Mouse (Mus musculus): ENCODE data around the gene Fbxl8. TPM values are rescaled to one million over a fixed set of nuclear protein-coding genes. Genes with fewer than 3 reads are reported as not detected.

The Fbxl8 gene
- total and polyA plus RNA-seq, 3 experiments = 1.8 to 3.6 (median 2.5) TPM

GRCm38 (mm10) chr8:105268342-105269074 lies 4.1 kb downstream of the Fbxl8 start:
- H3K9ac ChIP-seq (ENCODE audit: low read depth, low read length) = peak overlapping the region; percentile 86
- DNase-seq = peak; percentile 27 to 41
- no peaks in the 10 kb centered on the region for H3K79me2 ChIP-seq (replicated peaks; ENCODE audit: control insufficient read depth, insufficient read depth, low read length)
- WGBS = 26% methylated on average over 65 of the region's 65 CpGs
- H3K27ac ChIP-seq = peak overlapping the region; percentile 75
- intact Hi-C loops (cut with DNase I) = loop anchor here (10.0 kb wide), 1 partner anchor 614 kb away; no protein-coding TSS in a partner anchor
- H3K4me3 ChIP-seq = peak overlapping the region; percentile 45
- TF ChIP-seq POLR2A (IDR thresholded peaks at IDR 0.05; ENCODE audit: insufficient read depth, low read depth, low read length) (no peak), CTCF (IDR thresholded peaks at IDR 0.05) (no peak), EP300 (IDR thresholded peaks at IDR 0.05; ENCODE audit: insufficient read depth, low read depth, low read length) (no peak)
- H3K4me1 ChIP-seq (ENCODE audit: control insufficient read depth, insufficient read depth, low read length) = peaks cover 3% of the 10 kb centered on the region
- H3K27me3 ChIP-seq (ENCODE audit: control insufficient read depth, insufficient read depth, low read length) = no peaks in the 10 kb centered on the region
- no peaks in the 10 kb centered on the region for H3K36me3 ChIP-seq (ENCODE audit: control insufficient read depth, insufficient read depth, low read length)

GRCm38 (mm10) chr8:105269075-105269458 lies 4.6 kb downstream of the Fbxl8 start:
- Histone ChIP-seq H3K4me1 (ENCODE audit: control insufficient read depth, insufficient read depth, low read length) (peaks cover 3% of the 10 kb centered on the region), H3K79me2 (replicated peaks; ENCODE audit: control insufficient read depth, insufficient read depth, low read length) (no peaks in the 10 kb centered on the region), H3K36me3 (ENCODE audit: control insufficient read depth, insufficient read depth, low read length) (no peaks in the 10 kb centered on the region), H3K9ac (ENCODE audit: low read depth, low read length) (peak overlapping the region; percentile 86), H3K27me3 (ENCODE audit: control insufficient read depth, insufficient read depth, low read length) (no peaks in the 10 kb centered on the region), H3K4me3 (peak overlapping the region; percentile 45), H3K27ac (peak overlapping the region; percentile 75)
- WGBS = 12% methylated on average over 10 of the region's 10 CpGs
- intact Hi-C loops (cut with DNase I) = loop anchor here (10.0 kb wide), 1 partner anchor 614 kb away; no protein-coding TSS in a partner anchor
- TF ChIP-seq CTCF (IDR thresholded peaks at IDR 0.05) = no peak
- no peak for TF ChIP-seq POLR2A (IDR thresholded peaks at IDR 0.05; ENCODE audit: insufficient read depth, low read depth, low read length)
- 0 out of 2 replicates have a peak, but pooled peaks have one; percentile 33 for TF ChIP-seq EP300 (IDR thresholded peaks at IDR 0.05; ENCODE audit: insufficient read depth, low read depth, low read length)
- no peak for DNase-seq

GRCm38 (mm10) chr8:105269461-105269947 lies 5.1 kb downstream of the Fbxl8 start, which contains the start of gene Hsf4:
TSS of gene Hsf4 (plus strand) at chr8:105269801.
- intact Hi-C loops (cut with DNase I) = loop anchor here (10.0 kb wide), 1 partner anchor 615 kb away; no protein-coding TSS in a partner anchor
- Histone ChIP-seq H3K36me3 (ENCODE audit: control insufficient read depth, insufficient read depth, low read length) (no peaks in the 10 kb centered on the region), H3K27ac (peak within 1 kb of the TSS; percentile 75), H3K4me1 (ENCODE audit: control insufficient read depth, insufficient read depth, low read length) (peaks cover 3% of the 10 kb centered on the region), H3K79me2 (replicated peaks; ENCODE audit: control insufficient read depth, insufficient read depth, low read length) (no peaks in the 10 kb centered on the region), H3K27me3 (ENCODE audit: control insufficient read depth, insufficient read depth, low read length) (no peaks in the 10 kb centered on the region), H3K9ac (ENCODE audit: low read depth, low read length) (peak within 1 kb of the TSS; percentile 86), H3K4me3 (peak within 1 kb of the TSS; percentile 45)
- WGBS = 2% methylated on average over 42 of the region's 42 CpGs
- peak; percentile 47; the same call in 1 of the 2 replicates for TF ChIP-seq POLR2A (IDR thresholded peaks at IDR 0.05; ENCODE audit: insufficient read depth, low read depth, low read length)
- no peak for TF ChIP-seq EP300 (IDR thresholded peaks at IDR 0.05; ENCODE audit: insufficient read depth, low read depth, low read length)
- DNase-seq = peak; percentile 85 to 87

- no peaks in the 10 kb centered on the region for H3K36me3 ChIP-seq (ENCODE audit: control insufficient read depth, insufficient read depth, low read length)
- 40% methylated on average over 39 of the region's 39 CpGs for WGBS
- H3K27ac ChIP-seq = peak overlapping the region; percentile 75
- DNase-seq = peak in 1 of 2 experiments; percentile 23
- H3K4me1 ChIP-seq (ENCODE audit: control insufficient read depth, insufficient read depth, low read length) = peaks cover 3% of the 10 kb centered on the region; the same call in 1 of the 2 replicates
- intact Hi-C loops (cut with DNase I) = no loop called here
- peak overlapping the region; percentile 86 for H3K9ac ChIP-seq (ENCODE audit: low read depth, low read length)
- H3K27me3 ChIP-seq (ENCODE audit: control insufficient read depth, insufficient read depth, low read length) = no peaks in the 10 kb centered on the region
- H3K79me2 ChIP-seq (replicated peaks; ENCODE audit: control insufficient read depth, insufficient read depth, low read length) = no peaks in the 10 kb centered on the region
- TF ChIP-seq CTCF (IDR thresholded peaks at IDR 0.05) (no peak), POLR2A (IDR thresholded peaks at IDR 0.05; ENCODE audit: insufficient read depth, low read depth, low read length) (no peak), EP300 (IDR thresholded peaks at IDR 0.05; ENCODE audit: insufficient read depth, low read depth, low read length) (no peak)
- peak overlapping the region; percentile 45 for H3K4me3 ChIP-seq
Measured at GRCm38 (mm10) chr8:105270101-105270915, 5.9 kb downstream of the Fbxl8 start.

- TF ChIP-seq CTCF (IDR thresholded peaks at IDR 0.05) = no peak
- no peak for TF ChIP-seq POLR2A (IDR thresholded peaks at IDR 0.05; ENCODE audit: insufficient read depth, low read depth, low read length)
- no peak for TF ChIP-seq EP300 (IDR thresholded peaks at IDR 0.05; ENCODE audit: insufficient read depth, low read depth, low read length)
- intact Hi-C loops (cut with DNase I) = no loop called here
- DNase-seq = peak in 1 of 2 experiments; percentile 15
- H3K27me3 ChIP-seq (ENCODE audit: control insufficient read depth, insufficient read depth, low read length) = no peaks in the 10 kb centered on the region
- H3K36me3 ChIP-seq (ENCODE audit: control insufficient read depth, insufficient read depth, low read length) = no peaks in the 10 kb centered on the region
- H3K9ac ChIP-seq (ENCODE audit: low read depth, low read length) = no peak overlapping the region
- no peaks in the 10 kb centered on the region for H3K79me2 ChIP-seq (replicated peaks; ENCODE audit: control insufficient read depth, insufficient read depth, low read length)
- H3K4me1 ChIP-seq (ENCODE audit: control insufficient read depth, insufficient read depth, low read length) = peaks cover 4% of the 10 kb centered on the region; the same call in 1 of the 2 replicates
- 34% methylated on average over 11 of the region's 11 CpGs for WGBS
- H3K4me3 ChIP-seq = no peak overlapping the region
- no peak overlapping the region for H3K27ac ChIP-seq
Measured at GRCm38 (mm10) chr8:105270916-105271186, 6.4 kb downstream of the Fbxl8 start.
